Mouse (Mus musculus) midbrain, embryonic 12.5 days (tissue): ENCODE results near the gene Gm43518. TPM values are rescaled to one million over a fixed set of nuclear protein-coding genes. Genes with fewer than 3 reads are reported as not detected.

Experiments
- ATAC-seq: fragments of 200-750 bp; cut with Nextera tagmentation; 2 replicates; pipeline ENCODE4 v1.8.0; 2017; ENCODE audit warnings: low read depth, moderate TSS enrichment, moderate library complexity; ENCODE audit not compliant: low FRiP score
- H3K27ac ChIP-seq: fragments of 300-500 bp; sonication (generic); replicated peaks from 2 replicates; pipeline ENCODE4 v1.5.1; 2016; ENCODE audit warnings: mild to moderate bottlenecking
- H3K27me3 ChIP-seq: fragments of 300-500 bp; sonication (generic); 2 replicates; pipeline ENCODE4 v1.6.1; 2016; ENCODE audit warnings: mild to moderate bottlenecking
- H3K36me3 ChIP-seq: fragments of 300-500 bp; sonication (generic); 2 replicates; pipeline ENCODE4 v1.6.1; 2016
- H3K4me1 ChIP-seq: fragments of 300-500 bp; sonication (generic); 2 replicates; pipeline ENCODE4 v1.6.1; 2016
- H3K4me2 ChIP-seq: fragments of 300-500 bp; sonication (generic); replicated peaks from 2 replicates; pipeline ENCODE4 v1.6.1; 2016; ENCODE audit warnings: mild to moderate bottlenecking, moderate library complexity
- H3K4me3 ChIP-seq: fragments of 300-500 bp; sonication (generic); 2 replicates; pipeline ENCODE4 v1.5.1; 2016; ENCODE audit warnings: mild to moderate bottlenecking
- H3K9ac ChIP-seq: fragments of 300-500 bp; sonication (generic); replicated peaks from 2 replicates; pipeline ENCODE4 v1.6.1; 2016; ENCODE audit warnings: mild to moderate bottlenecking, moderate library complexity
- H3K9me3 ChIP-seq: fragments of 300-500 bp; sonication (generic); 2 replicates; pipeline ENCODE4 v1.6.1; 2016; ENCODE audit warnings: mild to moderate bottlenecking
- WGBS: fragments of 180-500 bp; shearing (Covaris S2); methylation state at CpG from one replicate; pipeline ENCODE4 v1.1.7; 2016; 5-methylcytosine and 5-hydroxymethylcytosine counted together
- polyA plus RNA-seq: library from polyadenylated mRNA; unstranded; fragments of >200 nt; fragmentation: Nextera tagmentation; extraction: Ambion mirVana; gene quantifications from 2 replicates; pipeline ENCODE4 v1.2.1, GENCODE M21; 2016

Gm43518 gene
- polyA plus RNA-seq, 1 experiment from 2014 or later, result 3.4 TPM

- H3K4me3 ChIP-seq, result no peak overlapping the region
- H3K9me3 ChIP-seq, result no peaks in the 10 kb centered on the region
- no peak for ATAC-seq
- H3K9ac ChIP-seq, result no peak overlapping the region
- H3K27ac ChIP-seq, result no peak overlapping the region
- H3K4me1 ChIP-seq, result peaks cover 4% of the 10 kb centered on the region
- H3K4me2 ChIP-seq, result no peak overlapping the region
- no peaks in the 10 kb centered on the region for H3K36me3 ChIP-seq
- 91% methylated on average over 5 of the region's 5 CpGs for WGBS
- peaks cover 2% of the 10 kb centered on the region; the same call in 1 of the 2 replicates for H3K27me3 ChIP-seq
These were observed 8.7 kb downstream of the Gm43518 start for GRCm38 (mm10) chr5:123935931-123936330.

GRCm38 (mm10) chr5:123938479-123938878 is 11.3 kb downstream of the Gm43518 start:
- H3K9ac ChIP-seq, result no peak overlapping the region
- H3K9me3 ChIP-seq, result no peaks in the 10 kb centered on the region
- WGBS, result 89% methylated on average over 5 of the region's 5 CpGs
- H3K36me3 ChIP-seq, result no peaks in the 10 kb centered on the region
- H3K4me2 ChIP-seq, result no peak overlapping the region
- H3K27me3 ChIP-seq, result peaks cover 2% of the 10 kb centered on the region; the same call in 1 of the 2 replicates
- ATAC-seq, result no peak
- H3K4me1 ChIP-seq, result no peaks in the 10 kb centered on the region
- no peak overlapping the region for H3K27ac ChIP-seq
- H3K4me3 ChIP-seq, result no peak overlapping the region

GRCm38 (mm10) chr5:123946546-123946945 is 19.3 kb downstream of the Gm43518 start:
- Histone ChIP-seq H3K9me3 (no peaks in the 10 kb centered on the region), H3K27ac (no peak overlapping the region), H3K9ac (no peak overlapping the region), H3K4me3 (no peak overlapping the region), H3K27me3 (no peaks in the 10 kb centered on the region), H3K4me2 (no peak overlapping the region), H3K36me3 (no peaks in the 10 kb centered on the region), H3K4me1 (no peaks in the 10 kb centered on the region)
- ATAC-seq, result no peak
- 67% methylated on average over 4 of the region's 4 CpGs for WGBS

- no peak overlapping the region for H3K4me3 ChIP-seq
- no peak overlapping the region for H3K4me2 ChIP-seq
- 52% methylated on average over 7 of the region's 7 CpGs for WGBS
- no peaks in the 10 kb centered on the region for H3K36me3 ChIP-seq
- H3K27ac ChIP-seq, result no peak overlapping the region
- ATAC-seq, result no peak
- no peaks in the 10 kb centered on the region for H3K4me1 ChIP-seq
- H3K9me3 ChIP-seq, result no peaks in the 10 kb centered on the region
- H3K9ac ChIP-seq, result no peak overlapping the region
- H3K27me3 ChIP-seq, result no peaks in the 10 kb centered on the region
These were observed 20.0 kb downstream of the Gm43518 start for GRCm38 (mm10) chr5:123947041-123947761.

- no peak overlapping the region for H3K27ac ChIP-seq
- no peaks in the 10 kb centered on the region for H3K4me1 ChIP-seq
These were observed 25.3 kb downstream of the Gm43518 start for GRCm38 (mm10) chr5:123952365-123953045.

GRCm38 (mm10) chr5:123957213-123957612 is 30.0 kb downstream of the Gm43518 start:
- Histone ChIP-seq H3K4me2 (no peak overlapping the region), H3K9me3 (no peaks in the 10 kb centered on the region), H3K36me3 (no peaks in the 10 kb centered on the region), H3K27me3 (no peaks in the 10 kb centered on the region), H3K4me1 (no peaks in the 10 kb centered on the region), H3K9ac (no peak overlapping the region), H3K4me3 (no peak overlapping the region), H3K27ac (no peak overlapping the region)
- WGBS, result 79% methylated on average over 8 of the region's 8 CpGs
- no peak for ATAC-seq

More at GRCm38 (mm10) chr5:123952365-123953045, 25.3 kb downstream of the Gm43518 start:
- Histone ChIP-seq H3K4me3 (no peak overlapping the region), H3K9ac (no peak overlapping the region), H3K27me3 (no peaks in the 10 kb centered on the region), H3K36me3 (no peaks in the 10 kb centered on the region), H3K4me2 (no peak overlapping the region), H3K9me3 (no peaks in the 10 kb centered on the region)
- 71% methylated on average over 5 of the region's 5 CpGs for WGBS
- ATAC-seq, result no peak

GRCm38 (mm10) chr5:123959018-123959417 is 31.8 kb downstream of the Gm43518 start:
- H3K9me3 ChIP-seq, result no peaks in the 10 kb centered on the region
- H3K4me3 ChIP-seq, result no peak overlapping the region
- H3K4me1 ChIP-seq, result no peaks in the 10 kb centered on the region
- H3K9ac ChIP-seq, result no peak overlapping the region
- 77% methylated on average over 3 of the region's 3 CpGs for WGBS
- H3K4me2 ChIP-seq, result no peak overlapping the region
- no peak for ATAC-seq
- no peaks in the 10 kb centered on the region for H3K27me3 ChIP-seq
- no peaks in the 10 kb centered on the region for H3K36me3 ChIP-seq
- H3K27ac ChIP-seq, result no peak overlapping the region

GRCm38 (mm10) chr5:123960129-123960528 is 32.9 kb downstream of the Gm43518 start:
- no peaks in the 10 kb centered on the region for H3K27me3 ChIP-seq

GRCm38 (mm10) chr5:123961046-123961445 is 33.8 kb downstream of the Gm43518 start:
- no peaks in the 10 kb centered on the region for H3K36me3 ChIP-seq
- H3K4me1 ChIP-seq, result no peaks in the 10 kb centered on the region
- H3K27me3 ChIP-seq, result no peaks in the 10 kb centered on the region
- H3K4me2 ChIP-seq, result no peak overlapping the region
- no peaks in the 10 kb centered on the region for H3K9me3 ChIP-seq
- no peak overlapping the region for H3K27ac ChIP-seq
- no peak for ATAC-seq
- H3K4me3 ChIP-seq, result no peak overlapping the region
- no peak overlapping the region for H3K9ac ChIP-seq
- 92% methylated on average over 12 of the region's 12 CpGs for WGBS

More at GRCm38 (mm10) chr5:123960129-123960528, 32.9 kb downstream of the Gm43518 start:
- 83% methylated on average over 8 of the region's 8 CpGs for WGBS
- no peak overlapping the region for H3K9ac ChIP-seq
- no peaks in the 10 kb centered on the region for H3K36me3 ChIP-seq
- no peak overlapping the region for H3K4me2 ChIP-seq
- H3K4me1 ChIP-seq, result no peaks in the 10 kb centered on the region
- H3K27ac ChIP-seq, result no peak overlapping the region
- H3K4me3 ChIP-seq, result no peak overlapping the region
- H3K9me3 ChIP-seq, result no peaks in the 10 kb centered on the region
- no peak for ATAC-seq

- Histone ChIP-seq H3K4me2 (no peak overlapping the region), H3K9ac (no peak overlapping the region), H3K4me3 (no peak overlapping the region), H3K27ac (no peak overlapping the region), H3K9me3 (no peaks in the 10 kb centered on the region), H3K36me3 (no peaks in the 10 kb centered on the region), H3K4me1 (no peaks in the 10 kb centered on the region), H3K27me3 (no peaks in the 10 kb centered on the region)
- 98% methylated on average over 4 of the region's 4 CpGs for WGBS
- no peak for ATAC-seq
These were observed 37.0 kb downstream of the Gm43518 start for GRCm38 (mm10) chr5:123964208-123964607.

- 97% methylated on average over 2 of the region's 2 CpGs for WGBS
- Histone ChIP-seq H3K4me3 (no peak overlapping the region), H3K9me3 (no peaks in the 10 kb centered on the region), H3K27me3 (peaks cover 12% of the 10 kb centered on the region), H3K4me2 (no peak overlapping the region), H3K9ac (no peak overlapping the region), H3K4me1 (no peaks in the 10 kb centered on the region), H3K27ac (no peak overlapping the region), H3K36me3 (no peaks in the 10 kb centered on the region)
- ATAC-seq, result no peak
These were observed 39.5 kb downstream of the Gm43518 start for GRCm38 (mm10) chr5:123966759-123967158.

GRCm38 (mm10) chr5:123968468-123968867 is 41.2 kb downstream of the Gm43518 start:
- Histone ChIP-seq H3K4me3 (no peak overlapping the region), H3K36me3 (no peaks in the 10 kb centered on the region), H3K9me3 (no peaks in the 10 kb centered on the region), H3K4me1 (peaks cover 3% of the 10 kb centered on the region; the same call in 1 of the 2 replicates), H3K9ac (no peak overlapping the region), H3K27me3 (peaks cover 25% of the 10 kb centered on the region), H3K4me2 (no peak overlapping the region), H3K27ac (no peak overlapping the region)
- ATAC-seq, result no peak
- 90% methylated on average over 5 of the region's 5 CpGs for WGBS
